Mouse (Mus musculus) hindbrain, embryonic 14.5 days (tissue): ENCODE measurements at regions not wholly inside any gene's neighbourhood (a gene's known extent, or its start where the extent isn't known, plus 50 kb on each side); places are given as distances from the start of the nearest gene placed in this dataset.

Experiments used
- ATAC-seq: fragments of 200-750 bp; cut with Nextera tagmentation; 2 replicates; pipeline ENCODE4 v1.8.0; 2017; ENCODE audit warnings: moderate number of reproducible peaks, mild to moderate bottlenecking, moderate TSS enrichment, moderate library complexity; ENCODE audit not compliant: low FRiP score
- DNase-seq: peaks from one replicate; pipeline ENCODE4 v3.0.0-alpha.2; 2015; ENCODE audit warnings: low spot score
- H3K27ac ChIP-seq: fragments of 300-500 bp; sonication (generic); 2 replicates; pipeline ENCODE4 v1.5.1; 2014; ENCODE audit warnings: mild to moderate bottlenecking, moderate library complexity
- H3K27me3 ChIP-seq: fragments of 300-500 bp; sonication (generic); 2 replicates; pipeline ENCODE4 v1.6.1; 2014; ENCODE audit warnings: mild to moderate bottlenecking, low read length, mixed read lengths; ENCODE audit not compliant: control insufficient read depth, insufficient read depth
- H3K36me3 ChIP-seq: fragments of 300-500 bp; sonication (generic); replicated peaks from 2 replicates; pipeline ENCODE4 v1.6.1; 2014; ENCODE audit not compliant: control insufficient read depth, insufficient read depth
- H3K4me1 ChIP-seq: fragments of 300-500 bp; sonication (generic); replicated peaks from 2 replicates; pipeline ENCODE4 v1.6.1; 2014; ENCODE audit warnings: antibody characterized with exemption, low read length, mixed read lengths; ENCODE audit not compliant: control insufficient read depth, insufficient read depth
- H3K4me2 ChIP-seq: fragments of 300-500 bp; sonication (generic); replicated peaks from 2 replicates; pipeline ENCODE4 v1.6.1; 2014; ENCODE audit warnings: mild to moderate bottlenecking, moderate library complexity
- H3K4me3 ChIP-seq: fragments of 300-500 bp; sonication (generic); replicated peaks from 2 replicates; pipeline ENCODE4 v1.5.1; 2014; ENCODE audit warnings: mild to moderate bottlenecking, low read length
- H3K9ac ChIP-seq: fragments of 300-500 bp; sonication (generic); 2 replicates; pipeline ENCODE4 v1.6.1; 2014
- H3K9me3 ChIP-seq: fragments of 300-500 bp; sonication (generic); 2 replicates; pipeline ENCODE4 v1.6.1; 2016; ENCODE audit warnings: low read length; ENCODE audit not compliant: control insufficient read depth
- WGBS: fragments of 180-500 bp; shearing (Covaris S2); extraction: QIAGEN DNeasy Blood & Tissue Kit; methylation state at CpG from one replicate; pipeline ENCODE4 v1.1.7; 2014; 5-methylcytosine and 5-hydroxymethylcytosine counted together

DNA sequence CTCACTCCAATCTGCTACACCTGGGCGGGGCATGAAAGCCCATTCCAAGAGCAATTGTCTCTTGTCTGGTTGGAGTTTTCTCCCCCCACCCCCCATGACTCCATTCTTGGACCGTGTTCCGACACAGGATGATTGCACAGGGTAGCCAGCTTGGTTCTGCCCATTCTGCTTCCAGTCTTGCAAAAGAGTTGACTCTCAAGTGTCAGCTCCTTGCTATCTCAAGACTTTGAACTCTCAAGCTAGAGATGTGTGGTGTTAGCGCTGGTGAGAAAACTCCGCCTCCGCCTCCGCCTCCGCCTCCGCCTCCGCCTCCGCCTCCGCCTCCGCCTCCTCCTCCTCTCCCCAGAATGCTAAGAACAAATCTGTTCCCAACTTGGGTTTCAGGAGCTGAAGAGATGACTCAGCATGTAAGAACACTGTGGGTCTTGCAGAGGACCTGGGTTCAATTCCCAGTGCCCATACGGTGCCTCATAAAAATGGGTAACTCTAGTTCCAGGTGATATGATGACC is 135.1 kb downstream of the Bcat1 start:
- WGBS = 95% methylated on average over 14 of the region's 14 CpGs
- H3K4me3 ChIP-seq = no peak overlapping the region

DNA sequence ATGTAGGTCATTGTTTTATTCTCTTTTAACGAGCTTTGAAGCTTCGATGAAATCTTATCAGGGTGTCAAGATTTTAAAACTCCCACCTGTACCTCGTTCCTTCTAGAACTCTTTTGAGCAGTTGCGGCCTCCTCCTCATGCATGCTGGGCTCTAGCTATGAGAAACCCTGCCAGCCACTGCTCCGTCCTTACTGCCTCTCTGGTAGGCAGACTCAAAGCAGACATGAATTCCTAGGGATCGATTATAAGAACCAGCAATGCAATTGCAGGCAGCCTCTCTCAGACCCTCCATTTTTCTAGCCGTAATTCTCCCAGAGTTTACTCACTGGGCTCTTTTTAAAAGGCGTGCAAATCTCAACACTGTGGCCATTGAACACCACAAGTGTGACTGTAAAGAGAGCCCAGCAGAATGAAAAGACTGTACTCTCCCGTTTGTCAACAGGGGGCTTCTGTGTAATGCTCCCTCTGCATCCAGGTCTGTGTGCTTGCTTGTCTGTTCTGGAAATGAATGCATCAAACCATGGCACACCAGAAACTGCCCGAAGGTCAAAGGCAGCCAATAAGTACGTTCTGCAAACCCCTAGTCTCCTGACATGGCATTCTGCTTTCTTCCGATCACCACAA is 137.3 kb downstream of the Bcat1 start:
- DNase-seq = no peak
- Histone ChIP-seq H3K4me3 (no peak overlapping the region), H3K4me1 (no peaks in the 10 kb centered on the region), H3K4me2 (no peak overlapping the region), H3K27me3 (no peaks in the 10 kb centered on the region), H3K9me3 (no peaks in the 10 kb centered on the region), H3K36me3 (no peaks in the 10 kb centered on the region), H3K27ac (0 out of 2 replicates have a peak overlapping the region, but pooled peaks have one; percentile 27), H3K9ac (no peak overlapping the region)
- 71% methylated on average over 12 of the region's 12 CpGs for WGBS
- peak; percentile 34; the same call in 1 of the 2 replicates for ATAC-seq

More for the DNA sequence above, 135.1 kb downstream of the Bcat1 start:
- no peak overlapping the region for H3K4me2 ChIP-seq
- no peaks in the 10 kb centered on the region for H3K36me3 ChIP-seq
- no peak overlapping the region for H3K9ac ChIP-seq
- ATAC-seq (no peak), DNase-seq (no peak)
- H3K27me3 ChIP-seq = no peaks in the 10 kb centered on the region
- H3K4me1 ChIP-seq = peaks cover 6% of the 10 kb centered on the region
- H3K9me3 ChIP-seq = no peaks in the 10 kb centered on the region
- H3K27ac ChIP-seq = no peak overlapping the region

DNA sequence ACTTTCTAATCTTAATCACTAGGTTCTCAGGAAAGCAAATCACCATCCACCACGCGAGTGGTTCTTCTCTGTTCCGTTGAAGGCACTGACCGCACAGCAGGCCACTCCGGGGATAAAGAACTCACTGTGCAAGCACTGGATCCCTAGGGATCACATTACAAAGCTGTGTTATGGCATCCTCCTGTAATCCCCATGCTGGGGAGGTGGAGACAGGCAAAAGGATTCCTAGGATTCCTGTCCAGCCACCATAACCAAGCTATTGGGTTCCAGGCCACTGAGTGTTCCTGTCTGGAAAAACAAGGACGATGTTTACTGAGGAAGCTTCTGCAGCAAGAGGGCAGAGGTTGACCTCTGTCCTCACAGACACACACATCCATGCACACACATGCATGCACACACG is 138.8 kb downstream of the Bcat1 start:
- DNase-seq (no peak), ATAC-seq (no peak)
- H3K27me3 ChIP-seq = no peaks in the 10 kb centered on the region
- H3K36me3 ChIP-seq = no peaks in the 10 kb centered on the region
- 0 out of 2 replicates have a peak, but pooled peaks cover 3% of the 10 kb centered on the region for H3K9me3 ChIP-seq
- no peak overlapping the region for H3K4me3 ChIP-seq
- H3K9ac ChIP-seq = no peak overlapping the region
- no peak overlapping the region for H3K4me2 ChIP-seq
- H3K27ac ChIP-seq = no peak overlapping the region
- WGBS = 67% methylated on average over 7 of the region's 7 CpGs
- H3K4me1 ChIP-seq = no peaks in the 10 kb centered on the region

DNA sequence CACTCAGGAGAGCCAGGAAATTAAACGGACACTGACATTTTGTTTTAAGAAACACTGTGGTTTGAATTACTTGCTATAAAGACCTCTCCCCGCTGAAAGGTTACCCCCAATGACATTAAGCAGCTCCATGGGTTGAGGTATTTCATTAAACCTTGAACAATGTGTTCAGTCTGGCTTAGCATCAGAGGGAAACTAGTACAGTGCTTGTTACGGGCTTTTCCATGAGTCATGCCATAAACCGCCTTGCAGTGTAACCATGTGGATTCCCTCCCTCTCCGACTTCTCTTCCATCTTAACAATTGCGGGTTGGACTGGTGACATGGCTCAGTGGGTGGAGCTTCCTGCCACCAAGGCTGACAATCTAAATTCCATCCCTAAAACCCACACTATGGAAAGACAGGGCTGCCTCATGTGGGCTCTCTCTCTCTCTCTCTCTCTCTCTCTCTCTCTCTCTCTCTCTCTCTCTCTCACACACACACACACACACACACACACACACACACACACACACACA is 142.2 kb downstream of the Bcat1 start:
- H3K27me3 ChIP-seq = no peaks in the 10 kb centered on the region
- WGBS = 80% methylated on average over 6 of the region's 6 CpGs
- no peak overlapping the region for H3K4me3 ChIP-seq
- ATAC-seq (no peak), DNase-seq (no peak)
- no peak overlapping the region for H3K27ac ChIP-seq
- H3K4me2 ChIP-seq = no peak overlapping the region
- H3K9me3 ChIP-seq = 0 out of 2 replicates have a peak, but pooled peaks cover 3% of the 10 kb centered on the region
- H3K36me3 ChIP-seq = no peaks in the 10 kb centered on the region
- no peak overlapping the region for H3K9ac ChIP-seq
- 0 out of 2 replicates have a peak, but pooled peaks cover 4% of the 10 kb centered on the region for H3K4me1 ChIP-seq

DNA sequence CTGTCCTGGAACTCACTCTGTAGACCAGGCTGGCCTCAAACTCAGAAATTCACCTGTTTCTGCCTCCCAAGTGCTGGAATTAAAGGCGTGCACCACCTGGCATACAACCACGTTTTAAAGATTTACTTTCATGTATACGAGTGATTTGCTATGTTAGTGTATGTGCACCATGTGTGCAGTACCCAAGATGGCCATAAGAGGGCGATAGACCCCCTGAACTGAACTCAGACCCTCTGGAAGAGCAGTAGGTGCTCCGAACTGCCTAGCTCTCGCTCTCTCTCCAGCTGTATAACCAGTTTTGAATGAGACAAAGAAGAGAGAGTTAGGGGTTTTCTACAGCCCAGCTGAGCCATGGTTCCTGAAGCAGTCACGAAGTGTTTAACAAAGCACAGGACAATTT is 143.6 kb downstream of the Bcat1 start:
- 0 out of 2 replicates have a peak, but pooled peaks cover 3% of the 10 kb centered on the region for H3K9me3 ChIP-seq
- ATAC-seq (no peak), DNase-seq (no peak)
- no peaks in the 10 kb centered on the region for H3K27me3 ChIP-seq
- H3K4me3 ChIP-seq = no peak overlapping the region
- H3K9ac ChIP-seq = no peak overlapping the region
- 0 out of 2 replicates have a peak, but pooled peaks cover 4% of the 10 kb centered on the region for H3K4me1 ChIP-seq
- H3K36me3 ChIP-seq = no peaks in the 10 kb centered on the region
- H3K27ac ChIP-seq = no peak overlapping the region
- WGBS = 83% methylated on average over 7 of the region's 7 CpGs
- no peak overlapping the region for H3K4me2 ChIP-seq

DNA sequence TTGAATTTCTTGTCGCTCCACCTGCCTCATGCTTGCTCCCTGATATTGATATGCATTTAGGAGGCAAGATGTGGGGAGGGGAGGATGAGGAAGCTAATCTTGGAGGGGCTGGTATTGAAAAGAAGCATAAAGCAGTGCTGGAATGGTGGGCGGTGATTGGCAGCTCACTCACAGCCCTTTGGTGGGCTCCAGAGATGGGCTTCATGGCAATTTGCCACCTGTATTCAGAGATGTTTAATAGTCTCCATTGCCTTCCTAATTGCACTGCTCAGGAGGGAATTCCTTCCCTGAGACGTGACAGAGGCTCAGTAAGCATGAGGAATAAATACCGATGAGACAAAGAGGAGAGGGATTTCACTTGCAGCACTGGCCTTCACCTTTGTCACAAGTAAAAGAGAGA is 146.0 kb downstream of the Bcat1 start:
- no peak overlapping the region for H3K9ac ChIP-seq
- H3K4me1 ChIP-seq = 0 out of 2 replicates have a peak, but pooled peaks cover 4% of the 10 kb centered on the region
- H3K27ac ChIP-seq = no peak overlapping the region
- no peaks in the 10 kb centered on the region for H3K27me3 ChIP-seq
- peak; percentile 59; the same call in 1 of the 2 replicates for ATAC-seq
- no peak overlapping the region for H3K4me3 ChIP-seq
- H3K36me3 ChIP-seq = no peaks in the 10 kb centered on the region
- 0 out of 2 replicates have a peak, but pooled peaks cover 3% of the 10 kb centered on the region for H3K9me3 ChIP-seq
- 47% methylated on average over 4 of the region's 4 CpGs for WGBS
- peak; percentile 52 for DNase-seq
- no peak overlapping the region for H3K4me2 ChIP-seq

DNA sequence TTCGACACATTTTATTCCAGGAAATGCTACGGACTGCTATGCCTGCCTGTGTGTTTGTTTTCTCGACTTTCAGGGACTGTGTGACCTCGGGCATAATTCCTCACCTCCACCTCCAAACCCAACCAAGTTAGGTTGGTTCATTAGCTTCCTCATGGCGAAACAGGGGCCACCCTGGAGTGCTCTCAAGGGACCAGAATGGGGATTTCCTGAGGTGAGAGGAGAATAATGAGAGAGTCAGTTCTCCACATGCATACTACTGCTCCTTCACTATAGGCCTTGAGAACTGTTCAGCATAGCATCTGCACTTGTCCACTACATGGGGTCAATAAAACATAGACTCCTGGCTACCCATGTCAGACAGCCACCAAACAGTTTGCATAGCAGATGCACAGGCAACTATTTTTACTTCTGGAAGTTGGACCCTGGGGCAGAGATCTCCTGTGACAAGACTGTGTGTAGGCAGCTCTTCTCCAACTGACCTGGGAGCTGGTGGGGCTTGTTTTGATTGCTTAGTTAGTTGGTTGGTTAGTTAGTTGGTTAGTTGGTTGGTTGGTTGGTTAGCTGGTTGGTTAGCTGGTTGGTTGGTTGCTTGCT is 146.6 kb downstream of the Bcat1 start:
- no peak overlapping the region for H3K9ac ChIP-seq
- DNase-seq (no peak), ATAC-seq (no peak)
- H3K27me3 ChIP-seq = no peaks in the 10 kb centered on the region
- H3K36me3 ChIP-seq = no peaks in the 10 kb centered on the region
- 83% methylated on average over 5 of the region's 5 CpGs for WGBS
- 0 out of 2 replicates have a peak, but pooled peaks cover 4% of the 10 kb centered on the region for H3K4me1 ChIP-seq
- H3K27ac ChIP-seq = no peak overlapping the region
- H3K4me3 ChIP-seq = no peak overlapping the region
- H3K4me2 ChIP-seq = no peak overlapping the region
- H3K9me3 ChIP-seq = 0 out of 2 replicates have a peak, but pooled peaks cover 3% of the 10 kb centered on the region

DNA sequence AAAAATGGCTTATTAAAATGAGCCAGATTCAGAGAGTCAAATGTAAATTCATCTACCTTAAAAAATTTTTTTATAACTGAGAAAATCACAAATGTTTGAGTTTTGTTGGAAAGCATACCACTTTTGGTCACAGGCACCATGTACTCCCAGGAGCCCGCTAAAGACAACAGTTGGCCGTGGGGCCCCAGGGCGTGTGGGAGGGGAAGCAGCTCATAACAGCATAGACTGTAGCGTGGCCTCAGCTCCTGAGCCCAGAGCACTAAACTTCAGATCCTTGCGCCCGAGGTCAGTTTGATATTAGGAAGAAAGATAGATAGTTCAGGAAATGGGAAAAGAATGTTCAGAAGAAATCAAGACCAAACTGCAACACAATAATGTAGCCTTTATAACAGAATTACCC is 145.8 kb upstream of the Sox5 start:
- WGBS = 84% methylated on average over 6 of the region's 6 CpGs
- no peak for DNase-seq
- Histone ChIP-seq H3K4me1 (0 out of 2 replicates have a peak, but pooled peaks cover 4% of the 10 kb centered on the region), H3K27me3 (no peaks in the 10 kb centered on the region), H3K9me3 (0 out of 2 replicates have a peak, but pooled peaks cover 3% of the 10 kb centered on the region), H3K36me3 (no peaks in the 10 kb centered on the region), H3K27ac (no peak overlapping the region), H3K9ac (no peak overlapping the region), H3K4me2 (no peak overlapping the region), H3K4me3 (no peak overlapping the region)
- no peak for ATAC-seq

DNA sequence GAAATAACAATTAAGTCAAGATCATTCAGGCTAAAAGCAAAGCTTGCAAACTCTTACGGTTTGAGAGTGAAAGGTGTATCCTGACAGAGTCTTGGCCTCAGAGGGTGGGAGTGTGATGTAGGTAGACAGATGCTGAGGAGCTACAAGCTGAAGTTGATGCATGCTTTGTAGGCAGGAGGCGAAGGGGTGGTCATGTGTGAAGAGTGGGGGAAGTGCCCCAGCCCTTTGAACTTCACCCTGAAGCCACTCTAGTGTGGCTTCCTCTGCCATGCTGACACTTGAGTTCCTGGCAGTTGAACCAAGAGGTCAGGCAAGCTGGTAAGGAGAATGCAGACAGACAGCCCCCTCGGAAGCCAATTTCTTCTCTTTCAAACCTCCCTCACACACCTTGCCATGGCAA is 141.0 kb upstream of the Sox5 start:
- Histone ChIP-seq H3K27me3 (no peaks in the 10 kb centered on the region), H3K9ac (no peak overlapping the region), H3K27ac (no peak overlapping the region), H3K4me2 (no peak overlapping the region), H3K36me3 (no peaks in the 10 kb centered on the region), H3K9me3 (no peaks in the 10 kb centered on the region), H3K4me3 (no peak overlapping the region), H3K4me1 (no peaks in the 10 kb centered on the region)
- WGBS = 83% methylated on average over 3 of the region's 3 CpGs
- DNase-seq (no peak), ATAC-seq (no peak)
